Mouse (Mus musculus) right cerebral cortex, adult 18-20 months (tissue): ENCODE measurements around the gene Ccdc162.

Source experiments
- DNase-seq: peaks from one replicate; pipeline ENCODE4 v3.0.0; 2022; ENCODE audit warnings: mixed read lengths

Ccdc162 gene

GRCm38 (mm10) chr10:41716029-41716897 lies at the start of gene Ccdc162:
Gene Ccdc162, minus strand, starts transcription at chr10:41716634.
- no peak for DNase-seq

DNA sequence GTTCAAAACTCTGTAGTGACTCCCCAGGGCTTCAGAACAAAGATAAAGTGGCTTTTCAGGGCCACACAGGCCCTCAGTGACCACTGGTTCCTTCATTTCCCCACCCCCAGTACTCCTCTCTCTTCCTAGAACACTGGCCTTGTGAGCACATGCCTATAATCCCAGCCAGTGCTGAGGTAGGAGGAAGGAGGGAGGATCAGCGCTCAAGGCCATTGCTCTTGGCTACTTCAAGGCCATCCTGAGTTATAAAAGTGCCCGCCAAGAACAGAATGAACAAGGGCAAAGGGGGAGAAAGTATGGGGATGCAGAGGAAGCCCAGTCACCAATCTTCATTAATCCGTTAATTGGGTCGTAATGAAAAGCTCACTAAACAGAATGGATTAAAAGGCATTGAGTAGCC lies 49.2 kb upstream of the Ccdc162 start:
- DNase-seq, result no peak

DNA sequence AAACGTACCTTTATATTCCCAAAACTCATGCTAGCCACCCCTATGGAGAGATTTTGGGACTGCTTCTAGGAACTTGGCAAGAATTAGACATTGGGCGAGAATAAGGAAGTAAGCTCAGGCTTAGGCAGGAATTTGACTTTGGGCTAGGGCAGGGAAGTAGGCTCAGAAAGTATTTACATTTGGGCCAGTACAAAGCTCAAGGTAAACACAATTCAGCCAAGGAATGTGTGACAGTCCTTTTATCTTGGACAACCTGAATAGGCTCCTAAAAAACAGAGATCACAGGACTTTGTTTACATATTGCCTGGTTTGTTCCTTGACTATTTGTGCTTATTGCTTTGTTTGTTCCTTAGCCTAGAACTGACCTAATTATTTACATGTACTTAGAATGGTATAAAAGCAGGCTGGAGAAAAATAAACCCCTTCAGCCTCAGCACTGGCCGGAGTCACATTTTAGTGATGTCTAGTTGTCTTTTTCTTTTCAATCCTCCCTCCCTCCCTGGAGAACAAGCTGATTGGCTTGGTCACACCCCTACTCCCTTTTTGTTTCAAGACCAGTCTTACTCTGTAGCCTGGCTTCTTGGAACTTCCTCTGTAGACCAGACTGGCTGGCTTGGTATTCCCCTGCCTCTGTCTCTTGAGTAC lies 47.4 kb upstream of the Ccdc162 start:
- DNase-seq, result no peak

- DNase-seq, result no peak
Measured at GRCm38 (mm10) chr10:41760866-41761265, 44.4 kb upstream of the Ccdc162 start.

DNA sequence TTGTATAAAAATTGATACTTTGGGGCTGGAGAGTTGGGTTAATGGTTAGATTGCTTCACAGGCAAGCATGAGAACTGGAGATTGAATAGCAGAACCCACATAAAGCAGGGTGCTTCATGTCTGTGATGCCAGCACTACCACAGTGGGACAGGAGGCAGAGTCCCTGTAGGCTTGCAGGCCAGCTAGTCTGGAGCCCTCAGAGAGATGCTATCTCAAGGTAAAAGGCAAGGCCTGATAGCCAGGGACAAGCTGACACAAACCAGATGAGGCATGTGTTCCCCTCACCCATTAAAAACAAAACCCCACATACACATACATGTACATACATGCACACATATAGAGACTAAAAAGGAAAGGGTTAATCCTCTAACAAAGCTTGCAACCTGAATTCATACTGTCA lies 41.6 kb upstream of the Ccdc162 start:
- no peak for DNase-seq

GRCm38 (mm10) chr10:41757226-41757625 lies 40.8 kb upstream of the Ccdc162 start:
- no peak for DNase-seq

DNA sequence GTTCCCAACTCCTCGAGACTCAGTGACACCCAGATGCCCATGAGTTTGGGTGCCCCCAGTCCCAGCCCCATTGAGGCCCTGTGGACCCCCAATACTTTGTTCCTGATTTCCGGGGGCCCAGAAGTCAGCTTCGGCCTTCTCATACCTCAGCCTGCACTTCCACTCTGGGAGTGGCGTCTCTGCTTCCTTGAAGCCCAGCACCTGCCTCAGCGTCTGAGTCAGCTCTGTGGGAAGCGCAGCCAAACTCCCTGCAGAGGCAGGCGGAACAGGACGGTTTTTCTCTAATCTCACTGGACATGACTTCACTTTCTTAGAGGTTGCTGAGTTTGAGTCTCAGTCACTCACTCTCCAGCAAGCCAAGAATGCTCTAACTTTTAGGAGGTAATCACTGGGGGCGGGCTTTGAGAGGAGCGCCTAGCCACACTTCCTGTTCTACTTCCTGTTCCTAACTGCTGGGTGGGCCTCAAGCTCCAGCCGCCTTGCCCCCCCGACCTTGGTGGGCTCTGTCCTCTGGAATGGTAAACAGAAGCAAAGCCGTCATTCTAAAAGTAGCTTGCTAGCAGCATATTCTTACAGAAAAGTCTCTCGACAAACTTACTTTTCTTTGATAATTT lies 35.5 kb upstream of the Ccdc162 start:
- DNase-seq, result no peak

DNA sequence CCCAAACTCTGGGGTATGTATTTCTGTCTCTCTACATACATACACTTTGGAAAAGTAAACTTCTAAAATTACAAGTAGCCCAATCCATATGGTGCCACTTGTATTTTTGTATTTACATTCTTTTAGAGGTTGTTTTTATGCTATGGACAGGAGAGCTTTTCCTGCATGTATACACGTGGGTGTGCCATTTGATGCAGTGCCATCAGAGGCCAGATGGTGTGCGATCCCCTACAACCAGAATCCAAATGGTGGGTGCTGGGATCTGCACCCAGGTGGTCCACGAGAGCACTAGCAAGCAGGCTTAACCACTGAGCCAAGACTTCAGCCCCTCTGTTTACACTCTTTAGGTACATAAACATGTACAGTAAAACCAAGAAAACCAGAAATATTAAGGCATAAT lies 32.9 kb upstream of the Ccdc162 start:
- DNase-seq, result no peak

- DNase-seq, result peak; percentile 50
Measured at GRCm38 (mm10) chr10:41746554-41746953, 30.1 kb upstream of the Ccdc162 start.

DNA sequence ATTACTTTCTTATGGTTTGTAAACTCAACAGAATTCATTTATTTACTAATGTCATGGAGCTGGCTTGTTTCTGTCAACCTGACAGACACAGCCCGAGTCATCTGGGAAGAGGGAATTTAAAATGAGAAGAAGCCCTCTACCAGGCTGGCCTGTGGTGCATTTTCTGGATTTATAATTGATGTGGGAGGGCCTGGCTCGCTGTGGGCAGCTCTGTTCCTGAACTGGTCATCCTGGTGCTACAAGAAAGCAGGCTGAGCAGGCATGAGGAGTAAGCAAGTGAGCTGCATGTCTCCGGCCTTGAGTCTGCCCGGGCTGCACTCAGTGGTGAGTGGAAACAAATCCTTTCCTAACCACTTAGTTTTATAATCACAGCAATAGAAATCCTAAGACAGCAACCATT lies 27.6 kb upstream of the Ccdc162 start:
- DNase-seq, result no peak

DNA sequence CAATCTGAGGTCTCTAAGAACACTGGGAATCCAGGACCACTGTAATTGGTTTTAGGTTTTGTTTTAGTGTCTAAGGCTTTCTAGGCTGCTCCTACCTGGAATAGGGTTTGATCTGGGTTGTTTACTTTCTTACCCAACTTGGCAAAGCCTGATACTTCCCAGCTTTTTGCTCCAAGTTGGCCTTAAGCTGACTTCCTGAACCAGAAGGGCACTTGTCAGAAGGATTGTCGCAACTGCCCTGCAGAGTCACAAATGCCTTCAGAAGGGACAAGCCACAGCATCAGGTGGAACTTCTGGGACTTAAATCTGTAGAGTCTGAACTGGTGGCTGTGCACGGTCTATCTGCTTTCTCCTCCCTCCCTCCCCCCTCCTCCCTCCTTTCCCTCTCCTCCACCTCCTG lies 23.8 kb upstream of the Ccdc162 start:
- DNase-seq, result no peak

DNA sequence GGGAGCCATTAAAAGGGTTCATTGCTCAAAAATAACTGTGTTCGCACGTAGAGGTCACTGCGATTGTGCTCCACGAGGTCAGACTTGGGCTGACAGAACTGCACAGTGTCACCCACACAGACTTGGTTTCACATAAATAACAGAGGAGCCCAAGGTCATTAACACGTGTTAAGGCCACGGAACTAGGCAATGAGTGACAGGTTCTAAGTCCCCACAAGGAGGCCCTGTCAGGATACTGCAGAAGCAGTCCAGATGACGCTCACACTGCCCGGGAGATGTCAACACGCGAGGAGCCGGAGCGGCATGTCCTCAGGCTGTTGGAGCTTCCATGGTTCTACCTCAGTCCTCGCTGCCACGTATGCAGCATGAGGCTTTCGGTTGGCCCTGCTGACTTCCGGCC lies 20.8 kb upstream of the Ccdc162 start:
- DNase-seq, result no peak

- DNase-seq, result no peak
Measured at GRCm38 (mm10) chr10:41735398-41735797, 19.0 kb upstream of the Ccdc162 start.

DNA sequence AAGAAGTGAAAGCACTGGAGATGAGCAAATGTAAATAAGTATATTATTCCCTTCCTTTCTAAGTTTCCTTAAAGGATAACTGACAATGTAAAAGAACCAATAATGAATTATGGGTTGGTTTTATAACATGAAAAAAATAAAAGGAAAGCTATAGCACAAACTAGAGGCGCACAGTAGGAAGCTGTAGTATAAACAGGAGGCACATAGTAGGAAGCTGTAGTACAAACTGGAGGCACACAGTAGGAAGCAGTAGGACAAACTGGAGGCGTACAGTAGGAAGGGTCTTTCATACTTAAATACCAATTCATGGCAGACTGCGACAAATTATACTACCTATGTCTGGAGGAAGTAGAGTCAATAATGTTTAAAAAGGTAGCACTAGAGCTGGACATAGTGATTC lies 16.8 kb upstream of the Ccdc162 start:
- no peak for DNase-seq

DNA sequence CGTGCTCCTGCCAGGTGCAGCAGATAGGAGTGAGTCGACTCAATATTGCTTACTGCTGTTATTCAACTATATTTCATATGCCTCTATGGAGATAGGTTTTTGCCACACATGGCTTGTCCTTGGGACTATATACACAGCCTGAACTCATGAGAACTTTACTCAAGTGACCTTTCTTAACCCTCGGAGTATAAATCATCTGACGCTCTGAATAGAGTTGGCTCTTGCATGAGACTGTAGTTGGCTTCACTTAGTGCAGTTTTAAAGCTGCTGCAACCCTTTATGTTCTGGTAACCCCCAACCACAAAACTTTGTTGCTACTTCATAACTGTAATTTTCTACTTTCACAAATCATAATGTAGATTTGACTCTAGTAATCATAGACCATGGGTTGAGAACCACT lies 15.5 kb upstream of the Ccdc162 start:
- DNase-seq, result no peak

GRCm38 (mm10) chr10:41730746-41731145 lies 14.3 kb upstream of the Ccdc162 start:
- no peak for DNase-seq

DNA sequence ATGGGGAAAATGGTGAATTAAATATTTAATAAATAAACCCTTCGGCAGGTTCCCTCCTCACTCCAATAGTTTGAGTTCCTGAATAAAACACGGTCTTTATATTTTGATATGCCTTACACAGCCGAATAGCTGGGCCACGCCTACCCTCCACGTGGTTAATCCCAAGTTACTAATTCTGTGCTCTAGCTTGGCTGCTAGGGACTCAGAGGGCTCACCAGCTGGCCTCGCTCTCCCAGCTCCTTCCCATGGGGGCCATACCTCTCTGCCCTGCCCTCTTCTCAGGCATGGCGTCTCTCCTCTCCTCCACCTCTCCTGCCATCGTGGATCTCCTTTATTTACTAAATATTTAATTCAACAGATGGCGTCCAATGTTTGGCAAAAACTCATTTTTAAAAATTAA lies 9.8 kb upstream of the Ccdc162 start:
- no peak for DNase-seq

DNA sequence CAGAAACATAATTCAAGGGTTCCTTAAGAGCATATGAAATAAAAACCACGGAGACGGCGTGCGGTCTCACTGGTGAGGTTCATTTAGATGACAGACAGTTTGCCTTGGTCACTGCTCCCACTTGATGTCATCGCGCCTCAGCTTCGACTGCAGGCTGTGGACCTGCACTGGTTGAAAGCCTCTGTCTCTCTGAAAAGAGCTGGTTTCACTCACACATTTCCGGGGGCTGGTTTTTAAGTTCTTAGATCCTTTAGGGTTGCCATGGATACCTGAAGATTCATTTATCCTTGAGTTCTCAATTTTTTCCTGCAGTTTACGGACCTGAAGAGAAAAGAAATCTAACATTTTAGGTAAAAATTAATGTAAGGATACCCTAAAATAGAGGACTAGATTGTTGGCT lies 3.2 kb upstream of the Ccdc162 start:
- DNase-seq, result peak; percentile 25

GRCm38 (mm10) chr10:41715557-41715956 lies 877 bp downstream of the Ccdc162 start:
- no peak for DNase-seq

- no peak for DNase-seq
Measured at GRCm38 (mm10) chr10:41711467-41711866, 5.0 kb downstream of the Ccdc162 start.

DNA sequence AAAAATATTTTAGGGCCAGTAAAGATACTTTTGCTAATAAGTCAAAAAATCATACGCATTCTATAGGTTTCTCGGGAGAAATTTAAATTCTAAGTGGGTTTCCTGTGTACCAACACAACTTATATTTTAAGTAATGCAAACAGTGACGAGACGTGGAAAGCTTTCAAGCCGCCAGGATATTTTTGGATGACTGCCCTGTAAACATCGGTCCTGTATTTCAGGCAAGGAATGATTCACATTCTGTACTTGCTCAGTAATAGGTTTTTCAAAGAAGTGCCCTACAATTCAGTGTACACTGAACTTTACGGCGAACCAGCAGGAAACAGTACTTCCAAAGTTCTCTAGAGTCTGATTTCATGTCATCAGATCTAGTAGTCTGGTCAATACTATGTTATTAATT lies 5.7 kb downstream of the Ccdc162 start:
- DNase-seq, result no peak

DNA sequence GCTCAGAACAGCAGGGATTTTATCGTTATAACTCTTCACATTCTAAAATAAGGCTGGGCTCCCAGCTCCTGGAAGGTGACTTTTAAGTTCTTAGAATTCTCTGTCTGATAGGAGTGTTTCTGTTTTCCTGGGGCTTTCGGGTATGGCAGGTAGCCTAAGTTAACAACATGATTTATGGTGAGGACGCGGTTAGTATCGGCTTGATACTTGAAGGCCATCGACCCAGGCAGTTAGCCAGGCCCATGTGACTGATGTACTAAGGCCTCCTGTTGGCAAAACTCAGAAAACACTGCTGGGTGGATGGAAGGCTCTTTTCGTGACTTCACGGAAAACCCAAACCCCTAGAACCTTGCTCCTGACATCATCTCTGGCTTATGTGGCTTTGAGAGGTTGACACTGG lies 7.1 kb downstream of the Ccdc162 start:
- no peak for DNase-seq

DNA sequence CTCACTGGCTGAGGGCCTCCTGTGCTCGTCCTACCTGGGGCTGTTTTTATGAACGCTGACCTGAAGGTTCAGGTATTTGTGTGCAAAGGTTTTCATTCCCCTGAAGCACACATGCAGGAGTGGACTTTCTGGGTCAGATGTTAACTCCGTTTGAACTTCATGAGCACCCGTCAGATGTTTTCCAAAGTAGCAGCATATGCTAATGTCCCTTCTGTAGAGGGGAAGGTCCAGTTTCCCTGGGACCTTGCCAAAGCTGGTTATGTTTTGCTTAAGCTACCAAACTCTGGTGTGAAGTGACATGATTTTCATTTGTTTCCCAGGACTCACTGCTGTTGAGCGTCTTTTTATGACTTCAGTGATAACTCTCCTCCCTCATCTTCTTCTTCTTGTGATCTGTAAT lies 16.8 kb downstream of the Ccdc162 start:
- DNase-seq, result no peak

DNA sequence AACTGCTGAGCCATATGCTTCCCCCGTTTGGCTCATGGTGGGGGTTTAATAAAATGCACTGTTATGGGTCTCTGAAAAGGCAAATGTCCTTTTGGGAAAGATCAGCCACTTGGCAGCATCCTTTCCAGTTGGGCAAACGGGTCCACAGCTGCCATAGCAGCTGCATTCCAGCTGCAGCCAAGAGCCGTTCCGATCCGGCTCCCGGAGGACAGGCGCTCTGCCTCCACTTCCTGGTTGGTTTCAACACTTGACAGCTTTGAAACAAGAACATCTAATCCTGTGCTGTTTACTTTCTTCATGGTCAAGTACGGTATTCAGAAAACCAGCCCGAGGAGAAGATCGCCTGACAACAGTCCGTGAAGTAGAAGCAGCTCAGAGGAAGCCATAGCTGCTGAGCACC lies 19.4 kb downstream of the Ccdc162 start:
- no peak for DNase-seq
